Mouse (Mus musculus): ENCODE results near the gene Adora2b.

- TF ChIP-seq CTCF (IDR thresholded peaks at IDR 0.05; ENCODE audit: insufficient read depth, low read length) (no peak), POLR2A (IDR thresholded peaks at IDR 0.05; ENCODE audit: borderline replicate concordance, extremely low read depth, low read depth, low read length) (no peak)
These were observed 16.9 kb downstream of the Adora2b start for GRCm38 (mm10) chr11:62265642-62266041.

Measured in lung, adult 2 months (tissue).